Mouse (Mus musculus) macrophage (primary cell): ENCODE data around the gene Uap1. TPM values are rescaled to one million over a fixed set of nuclear protein-coding genes. Genes with fewer than 3 reads are reported as not detected.

Experiments
- H3K27ac ChIP-seq: fragments of 350-480 bp; formaldehyde crosslinking; 2 replicates; pipeline ENCODE4 v1.9.0; 2021
- H3K36me3 ChIP-seq: fragments of 350-480 bp; formaldehyde crosslinking; 2 replicates; pipeline ENCODE4 v1.9.0; 2021; ENCODE audit errors: inconsistent target
- H3K4me3 ChIP-seq: fragments of 350-480 bp; formaldehyde crosslinking; 2 replicates; pipeline ENCODE4 v1.9.0; 2021; ENCODE audit errors: inconsistent target
- H3K79me2 ChIP-seq: fragments of 350-480 bp; formaldehyde crosslinking; 2 replicates; pipeline ENCODE4 v1.9.0; 2021; ENCODE audit errors: inconsistent target
- WGBS: methylation state at CpG from one replicate; pipeline ENCODE4 v1.1.7; 2026; ENCODE audit warnings: inconsistent platforms; ENCODE audit not compliant: missing documents; 5-methylcytosine and 5-hydroxymethylcytosine counted together
- polyA plus RNA-seq: library from polyadenylated mRNA; stranded (reverse); fragments of 250-400 nt; gene quantifications from 3 replicates; pipeline ENCODE4 v1.2.4, GENCODE M21; 2018; ENCODE audit warnings: inconsistent platforms
- total RNA-seq, 78 experiments: library from RNA; depleted of rRNA; stranded (reverse); fragments of 250-400 nt; gene quantifications; 1 replicate in 9 of 78; 2 replicates in 24 of 78; 3 replicates in 43 of 78; 4 replicates in 2 of 78; pipeline ENCODE4 v1.2.4; 2018; ENCODE audit warnings: inconsistent platforms in 56 of 78

Gene Uap1
- 10 to 100 TPM; 18.2 to 84.7 (median 31.3) TPM for total RNA-seq (2018; cell fraction: chromatin; rRNA removed)
- 10 to 100 TPM; 14.5 to 34.3 (median 19.1) TPM for total RNA-seq (2018; cell fraction: cytosol; rRNA removed)
- total RNA-seq (2018; cell fraction: nucleus; rRNA removed) = 10 to 100 TPM; 13.5 to 59.3 (median 26.6) TPM
- 13.5 to 19.3 TPM (median 19.2 TPM) in 3 replicates for polyA plus RNA-seq

DNA sequence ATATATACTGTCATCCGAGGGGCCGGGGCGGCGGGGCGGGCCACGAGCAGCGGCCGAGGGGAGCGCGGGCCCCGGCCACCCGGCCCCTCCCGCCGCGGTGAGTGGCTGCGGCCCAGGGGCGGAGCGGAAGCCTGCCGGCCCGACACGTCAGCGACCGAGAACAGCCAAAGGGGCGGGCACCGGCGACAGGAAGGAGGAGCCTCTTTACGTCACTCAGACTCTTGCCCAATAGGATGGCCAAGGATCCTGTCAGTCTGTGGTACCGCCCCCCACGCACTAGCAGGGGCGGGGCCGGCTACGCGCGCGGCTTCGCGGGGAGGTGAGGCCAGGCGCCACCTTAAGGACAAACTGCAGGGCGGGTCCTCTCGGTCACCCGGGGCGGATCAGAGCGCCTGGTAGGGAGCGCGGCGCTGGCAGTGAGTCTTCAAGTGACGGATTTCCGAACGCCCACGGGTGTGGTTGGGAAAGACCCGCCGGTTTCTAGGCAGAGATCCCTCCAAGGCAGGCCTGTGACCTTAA is at the start of gene Uap1:
Uap1 (minus strand) TSS at position 144 of the 519 bp plus-strand sequence.
- H3K27ac ChIP-seq = peak within 1 kb of the TSS; percentile 76
- no peaks in the 10 kb centered on the region for H3K36me3 ChIP-seq
- peak within 1 kb of the TSS; percentile 71 for H3K4me3 ChIP-seq
- H3K79me2 ChIP-seq = peaks cover 45% of the 10 kb centered on the region
- under 1% methylated on average over 52 of the region's 52 CpGs for WGBS

DNA sequence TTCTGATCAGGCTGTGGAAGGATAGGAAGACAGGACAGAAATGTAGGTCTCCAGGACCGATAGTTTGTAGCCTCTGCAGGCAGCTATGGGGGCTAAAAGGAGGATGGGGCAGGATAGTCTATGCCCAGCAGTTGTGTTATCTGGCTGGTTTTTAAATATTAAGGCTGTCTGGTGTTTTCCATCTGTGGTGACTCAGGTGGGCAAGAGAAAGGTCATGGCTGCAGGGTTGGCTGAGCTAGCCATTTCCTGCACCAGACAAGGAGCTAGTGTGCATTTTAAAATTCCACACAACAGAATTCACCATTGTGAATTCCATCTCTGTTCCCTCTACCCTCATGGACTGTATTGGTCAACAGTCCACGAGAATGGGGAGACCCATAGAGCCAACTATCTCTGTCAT is 48.5 kb upstream of the Uap1 start:
- no peak overlapping the region for H3K4me3 ChIP-seq
- WGBS = 79% methylated on average over 2 of the region's 2 CpGs
- no peaks in the 10 kb centered on the region for H3K36me3 ChIP-seq
- H3K79me2 ChIP-seq = no peaks in the 10 kb centered on the region
- H3K27ac ChIP-seq = no peak overlapping the region

DNA sequence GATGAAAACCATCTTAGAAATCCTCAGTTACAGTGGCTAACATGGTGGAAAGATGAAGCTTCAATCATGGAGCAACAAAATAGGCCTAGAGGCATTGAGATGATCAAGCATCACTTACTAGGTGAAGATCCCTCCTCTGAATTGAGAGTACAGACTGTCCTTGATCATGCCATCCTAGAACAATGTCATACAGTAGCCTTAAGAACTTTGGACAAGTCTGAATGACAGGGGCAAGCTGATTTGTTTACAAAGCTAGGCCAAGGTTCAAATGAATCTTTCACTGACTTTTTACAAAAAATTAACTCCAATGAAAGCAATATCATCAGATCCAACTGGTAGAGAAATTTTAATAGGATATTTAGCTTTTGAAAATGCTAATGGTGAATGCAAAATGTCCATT is 45.6 kb upstream of the Uap1 start:
- H3K4me3 ChIP-seq = no peak overlapping the region
- peaks cover 4% of the 10 kb centered on the region; the same call in 1 of the 2 replicates for H3K79me2 ChIP-seq
- no peaks in the 10 kb centered on the region for H3K36me3 ChIP-seq
- no peak overlapping the region for H3K27ac ChIP-seq

DNA sequence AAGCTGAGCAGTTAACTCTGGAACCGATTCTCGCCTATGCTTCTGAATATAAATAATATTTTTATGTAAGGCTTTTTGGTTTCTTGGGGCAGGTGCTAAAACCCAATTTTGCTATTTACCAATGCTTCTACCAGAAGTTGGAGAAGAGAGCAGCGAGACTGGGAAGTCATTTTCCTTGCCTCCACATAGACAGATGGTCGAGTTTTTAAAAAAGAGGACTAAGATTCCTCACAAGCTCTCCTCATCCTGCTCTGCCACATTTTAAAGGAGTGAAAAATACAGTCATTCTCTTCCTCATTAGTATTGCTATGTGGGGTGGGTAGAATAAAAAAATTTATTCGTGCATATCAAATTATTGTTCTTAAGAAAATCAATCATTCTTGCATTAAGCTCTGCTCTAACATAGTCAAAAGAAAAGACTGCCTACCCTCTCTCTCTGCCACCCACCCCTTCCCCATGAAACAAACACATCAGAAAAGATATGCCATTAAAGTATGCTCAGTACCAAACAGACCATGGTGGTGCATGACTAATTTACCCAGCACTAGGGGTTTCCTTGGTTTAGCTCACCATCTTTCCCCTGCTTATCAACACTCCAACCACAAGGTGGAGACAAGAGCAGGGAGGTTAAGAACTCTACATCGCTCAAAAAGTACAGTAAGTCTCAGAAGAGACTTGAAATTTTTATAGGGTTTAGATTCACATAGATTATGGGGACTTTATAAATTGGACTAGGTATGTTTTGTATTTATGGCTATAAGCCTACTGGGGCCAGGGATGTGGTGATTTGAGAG is 43.5 kb upstream of the Uap1 start:
- WGBS = 84% methylated on average over 6 of the region's 6 CpGs

DNA sequence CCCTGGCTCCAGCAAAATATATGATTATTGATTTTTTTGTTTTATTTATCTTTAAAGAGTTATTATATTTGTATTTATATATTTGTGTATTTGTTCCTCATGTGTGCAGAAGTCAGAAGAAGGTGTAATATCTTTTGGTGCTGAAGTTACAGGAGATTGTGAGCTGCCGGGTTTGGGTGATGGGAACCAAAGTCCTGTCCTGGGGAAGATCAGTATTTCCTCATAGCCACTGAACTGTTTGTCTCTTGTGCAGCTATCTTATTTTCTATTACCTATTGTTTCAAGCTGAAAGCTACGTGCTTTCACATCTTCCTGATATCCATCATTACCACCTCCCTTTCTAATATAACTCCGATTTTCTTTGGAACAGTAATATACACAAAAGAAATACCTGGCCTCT is 40.8 kb upstream of the Uap1 start:
- peaks cover 48% of the 10 kb centered on the region for H3K79me2 ChIP-seq
- no peak overlapping the region for H3K27ac ChIP-seq
- peaks cover 4% of the 10 kb centered on the region; the same call in 1 of the 2 replicates for H3K36me3 ChIP-seq
- WGBS = 81% methylated on average over 3 of the region's 3 CpGs
- peak overlapping the region; percentile 28 for H3K4me3 ChIP-seq

More for the DNA sequence above, 43.5 kb upstream of the Uap1 start:
- Histone ChIP-seq H3K4me3 (no peak overlapping the region), H3K27ac (no peak overlapping the region), H3K36me3 (no peaks in the 10 kb centered on the region), H3K79me2 (peaks cover 21% of the 10 kb centered on the region)

DNA sequence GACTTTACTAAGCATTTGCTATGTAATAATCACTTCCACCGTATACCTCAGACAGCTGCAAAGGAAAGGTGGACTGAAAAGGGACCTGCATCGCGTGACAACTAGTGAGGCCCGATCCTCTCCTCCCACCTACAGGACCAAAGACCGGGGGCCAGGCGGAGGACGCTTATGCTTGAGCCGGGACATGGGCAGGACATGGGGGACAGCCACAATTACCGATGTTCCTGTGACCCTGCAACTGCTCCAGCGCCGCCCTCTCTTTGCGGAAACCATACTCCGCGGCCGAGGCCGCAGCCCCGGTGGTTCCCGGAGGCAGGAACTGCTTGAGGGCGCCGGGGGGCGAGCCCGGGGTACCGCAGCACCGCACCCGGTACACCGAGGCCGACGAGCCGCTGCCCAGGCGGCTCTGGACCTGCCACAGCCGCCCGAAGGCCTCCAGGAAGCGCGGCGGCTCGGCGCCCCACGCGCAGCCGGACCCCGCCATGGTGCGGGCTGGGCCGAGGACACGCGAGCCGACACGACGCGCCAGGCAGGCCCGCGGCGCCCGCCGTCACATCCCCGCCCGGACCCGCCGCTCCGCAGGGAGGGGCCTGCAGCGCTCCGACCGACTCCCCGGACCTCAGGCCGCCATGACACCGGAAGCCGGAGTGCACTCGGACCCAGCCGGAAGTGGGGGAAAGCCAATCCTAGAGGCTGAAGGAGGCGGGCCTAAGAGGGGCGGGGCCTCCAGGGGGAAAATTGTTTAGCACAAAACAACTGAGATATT is 40.2 kb upstream of the Uap1 start, which contains the start of gene Uhmk1:
Uhmk1 (minus strand) TSS at position 641 of the 766 bp plus-strand sequence.
- Histone ChIP-seq H3K27ac (peak within 1 kb of the TSS; percentile 34; the same call in 1 of the 2 replicates), H3K79me2 (peaks cover 55% of the 10 kb centered on the region)
- WGBS = under 1% methylated on average over 59 of the region's 70 CpGs

DNA sequence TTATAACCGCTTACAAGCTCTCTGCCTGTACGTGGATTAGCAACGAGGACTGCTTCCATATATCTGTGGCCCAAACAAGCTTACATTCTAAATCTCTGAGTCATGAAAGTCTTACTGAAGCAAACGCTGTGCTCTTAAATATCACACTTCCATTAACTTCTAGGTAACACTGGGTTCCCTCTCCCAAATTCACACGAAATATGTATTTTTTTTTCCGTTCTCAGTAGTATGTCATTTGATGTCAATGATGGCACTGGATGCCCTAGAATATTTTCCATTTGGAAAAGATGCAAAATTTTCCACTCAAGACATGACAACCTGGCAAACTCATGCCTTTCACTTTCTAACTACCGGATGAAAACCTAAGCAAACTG is 39.6 kb upstream of the Uap1 start:
- Histone ChIP-seq H3K27ac (peak overlapping the region; percentile 34; the same call in 1 of the 2 replicates), H3K79me2 (peaks cover 61% of the 10 kb centered on the region), H3K36me3 (peaks cover 12% of the 10 kb centered on the region; the same call in 1 of the 2 replicates), H3K4me3 (peak overlapping the region; percentile 91)
- WGBS = 19% methylated on average over 7 of the region's 7 CpGs

More for the DNA sequence above, 40.2 kb upstream of the Uap1 start, which contains the start of gene Uhmk1:
- peaks cover 9% of the 10 kb centered on the region; the same call in 1 of the 2 replicates for H3K36me3 ChIP-seq
- peak within 1 kb of the TSS; percentile 91 for H3K4me3 ChIP-seq

DNA sequence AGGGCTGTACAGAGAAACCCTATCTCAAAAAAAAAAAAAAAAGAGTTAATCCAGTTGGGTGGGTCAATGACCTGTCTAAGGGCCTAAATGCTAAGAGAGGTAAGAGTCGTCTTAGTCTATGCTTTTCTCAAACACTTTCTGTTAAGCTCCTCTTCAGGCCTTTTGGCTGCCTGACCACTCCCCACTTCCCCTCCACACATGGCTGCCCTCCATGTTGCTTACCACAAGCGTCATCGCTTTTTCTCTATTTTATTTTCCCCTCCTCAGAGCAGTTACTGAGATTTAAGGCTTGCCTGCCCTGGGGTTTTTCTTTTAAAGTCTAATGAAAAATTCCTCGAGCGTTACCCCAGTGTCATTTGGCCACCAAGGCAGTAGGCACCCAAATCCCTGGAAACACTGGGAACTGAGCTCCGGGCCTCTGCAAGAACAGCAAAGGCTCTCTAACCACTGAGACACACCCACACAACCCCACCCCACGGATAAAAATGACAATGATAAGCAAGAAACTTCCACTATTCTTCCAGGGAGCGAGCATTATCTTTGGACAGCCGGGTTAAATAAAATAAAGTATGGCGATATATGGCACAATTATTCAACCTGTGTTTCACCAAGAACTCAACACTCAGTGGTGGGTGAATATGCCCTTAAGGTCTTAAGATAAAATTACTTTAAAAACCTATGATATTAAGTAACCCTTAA is 38.6 kb upstream of the Uap1 start:
- H3K4me3 ChIP-seq = no peak overlapping the region
- H3K79me2 ChIP-seq = peaks cover 71% of the 10 kb centered on the region
- no peak overlapping the region for H3K27ac ChIP-seq
- H3K36me3 ChIP-seq = peaks cover 22% of the 10 kb centered on the region
- 83% methylated on average over 10 of the region's 10 CpGs for WGBS

DNA sequence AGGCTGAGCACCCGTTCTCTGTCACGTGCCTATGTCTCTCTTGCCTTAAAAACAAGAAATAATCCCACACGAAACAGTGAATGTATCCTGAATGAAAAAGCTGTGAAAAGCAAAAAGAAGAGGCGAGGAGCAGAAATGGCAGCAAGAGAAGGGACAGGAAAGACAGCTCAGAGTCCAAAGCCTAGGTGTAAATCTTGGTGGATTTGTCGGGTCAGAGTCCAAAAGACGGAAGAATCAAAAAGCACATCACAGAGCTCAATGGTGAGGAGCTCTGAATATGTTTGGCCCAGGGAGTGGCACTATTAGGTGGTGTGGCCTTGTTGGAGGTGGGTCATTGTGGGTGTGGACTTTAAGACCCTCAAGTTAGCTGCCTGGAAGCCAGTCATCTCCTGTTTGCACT is 31.6 kb upstream of the Uap1 start:
- Histone ChIP-seq H3K79me2 (peaks cover 36% of the 10 kb centered on the region), H3K27ac (no peak overlapping the region), H3K4me3 (no peak overlapping the region), H3K36me3 (peaks cover 70% of the 10 kb centered on the region)
- 100% methylated on average over 6 of the region's 6 CpGs for WGBS

DNA sequence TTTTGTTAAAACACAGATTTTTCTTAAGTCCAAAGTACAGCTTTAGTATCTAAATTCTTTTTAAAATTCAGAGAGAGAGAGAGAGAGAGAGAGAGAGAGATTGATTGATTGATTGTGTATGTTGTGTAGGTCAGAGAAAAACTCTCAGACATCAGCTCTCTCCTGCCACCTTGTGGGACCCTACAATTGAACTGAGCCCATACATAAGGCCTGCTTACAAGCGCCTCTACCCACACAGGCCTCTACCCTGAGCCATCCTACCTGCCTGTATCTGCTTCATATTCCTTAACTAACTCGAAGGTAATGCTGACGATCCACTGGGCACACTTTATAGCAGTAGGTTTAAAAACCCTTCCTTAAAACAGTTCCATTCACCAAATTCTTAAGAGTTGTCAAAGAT is 25.6 kb upstream of the Uap1 start:
- Histone ChIP-seq H3K27ac (no peak overlapping the region), H3K79me2 (no peaks in the 10 kb centered on the region), H3K4me3 (no peak overlapping the region), H3K36me3 (peaks cover 75% of the 10 kb centered on the region)
- WGBS = 92% methylated on average over 3 of the region's 3 CpGs

DNA sequence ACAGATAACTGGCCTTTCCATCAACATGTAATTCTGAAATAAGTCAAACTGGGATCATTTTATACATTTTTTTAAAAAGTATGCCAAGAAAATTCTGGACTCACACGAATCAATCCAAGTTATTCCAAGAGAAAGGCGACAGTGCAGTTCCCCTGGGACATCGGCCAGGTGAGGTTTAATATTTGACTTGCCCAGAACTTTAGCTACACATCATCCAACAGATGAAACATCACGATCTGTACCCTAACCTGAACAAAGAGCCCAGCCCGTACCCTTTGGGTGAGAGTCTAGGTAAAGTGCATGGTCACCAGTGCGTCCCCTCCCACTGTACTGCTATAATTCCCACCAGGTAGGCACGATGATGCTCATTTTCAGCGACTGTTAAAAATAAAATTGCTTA is 21.5 kb upstream of the Uap1 start:
- Histone ChIP-seq H3K79me2 (no peaks in the 10 kb centered on the region), H3K4me3 (no peak overlapping the region), H3K27ac (no peak overlapping the region), H3K36me3 (peaks cover 83% of the 10 kb centered on the region)
- 96% methylated on average over 8 of the region's 8 CpGs for WGBS

DNA sequence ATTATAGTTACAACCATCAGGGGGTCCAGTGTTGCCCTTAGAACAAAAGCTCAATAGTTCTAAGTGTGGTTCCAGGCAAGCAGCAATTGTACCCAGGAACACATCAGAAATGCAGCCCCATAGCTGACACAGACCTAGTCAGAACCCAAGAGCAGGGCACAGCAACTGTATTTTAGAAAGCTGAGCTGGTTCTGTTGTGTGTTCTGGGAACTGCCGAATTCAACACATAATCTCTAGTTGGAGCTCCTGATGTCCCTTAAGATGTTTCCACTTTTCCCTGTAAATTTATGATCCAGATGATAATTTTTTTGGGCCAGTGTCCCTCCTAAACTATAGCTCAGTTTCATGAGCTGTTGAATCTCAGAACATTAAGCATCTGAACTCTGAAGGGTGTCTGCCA is 17.2 kb upstream of the Uap1 start:
- H3K27ac ChIP-seq = no peak overlapping the region
- H3K4me3 ChIP-seq = no peak overlapping the region
- peaks cover 42% of the 10 kb centered on the region for H3K36me3 ChIP-seq
- H3K79me2 ChIP-seq = no peaks in the 10 kb centered on the region
- 100% methylated on average over 1 of the region's 1 CpGs for WGBS

DNA sequence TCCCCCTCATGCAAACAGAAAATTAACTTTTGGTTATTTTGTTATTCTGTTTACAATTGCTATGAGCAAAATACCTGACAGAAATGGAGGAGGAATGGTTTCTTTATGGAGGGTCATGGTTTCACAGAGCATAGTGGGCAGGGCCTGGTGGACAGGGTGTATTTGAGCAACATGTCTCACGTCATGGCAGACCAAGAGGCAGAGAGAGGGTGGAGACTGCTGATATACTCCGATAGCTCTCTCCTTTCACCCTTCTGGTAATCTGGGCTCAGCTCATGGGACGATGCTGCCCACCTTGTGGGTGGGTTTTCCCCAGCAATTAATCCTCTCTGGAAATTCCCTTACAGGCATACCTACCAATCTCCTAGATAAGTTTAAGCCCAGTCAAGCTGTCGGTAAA is 15.5 kb upstream of the Uap1 start:
- WGBS = 91% methylated on average over 4 of the region's 4 CpGs
- H3K4me3 ChIP-seq = no peak overlapping the region
- peaks cover 26% of the 10 kb centered on the region for H3K36me3 ChIP-seq
- H3K27ac ChIP-seq = no peak overlapping the region
- no peaks in the 10 kb centered on the region for H3K79me2 ChIP-seq

DNA sequence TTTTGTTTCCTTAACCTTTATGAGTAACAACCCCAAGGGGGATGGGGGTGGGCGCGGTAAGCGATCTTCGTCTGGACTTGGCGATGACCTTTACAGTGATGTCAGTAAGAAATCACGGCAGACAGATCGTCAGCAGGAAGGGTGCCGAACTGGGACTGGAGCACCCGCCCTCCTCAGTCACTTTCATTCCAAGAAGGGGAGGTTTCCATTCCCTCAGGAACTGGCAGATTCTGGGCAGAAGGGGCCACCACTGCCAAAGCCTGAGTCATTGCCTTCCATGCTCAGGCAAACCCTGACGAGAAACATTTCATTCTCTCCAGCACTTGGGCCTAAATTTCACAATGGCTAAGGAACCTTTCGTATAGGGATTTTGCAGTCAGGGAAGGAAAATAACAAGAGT is 13.8 kb upstream of the Uap1 start:
- Histone ChIP-seq H3K4me3 (no peak overlapping the region), H3K79me2 (no peaks in the 10 kb centered on the region), H3K27ac (no peak overlapping the region), H3K36me3 (peaks cover 10% of the 10 kb centered on the region)
- WGBS = 92% methylated on average over 11 of the region's 11 CpGs
